Mouse (Mus musculus) bone marrow, adult 2 months (tissue): ENCODE results near the gene Tbx4. TPM values are rescaled to one million over a fixed set of nuclear protein-coding genes. Genes with fewer than 3 reads are reported as not detected.

Experiments
- H3K27ac ChIP-seq: fragments of 200-500 bp; 2 replicates; pipeline ENCODE4 v1.5.1; 2012; ENCODE audit warnings: low read depth, mild to moderate bottlenecking, control low read depth, inconsistent platforms, low read length; ENCODE audit not compliant: control insufficient read depth, poor library complexity, insufficient read depth
- H3K4me1 ChIP-seq: fragments of 200-500 bp; 2 replicates; pipeline ENCODE4 v1.6.1; 2011; ENCODE audit warnings: low read length; ENCODE audit not compliant: control insufficient read depth, insufficient read depth
- H3K4me3 ChIP-seq: fragments of 200-500 bp; replicated peaks from 2 replicates; pipeline ENCODE3; 2011; ENCODE audit warnings: mild to moderate bottlenecking, low read depth, low read length, control low read depth; ENCODE audit not compliant: control insufficient read depth
- CTCF ChIP-seq: fragments of 200-500 bp; IDR thresholded peaks from 2 replicates; pipeline ENCODE4 v1.5.1; 2011; ENCODE audit warnings: low read length, control low read depth; ENCODE audit not compliant: control insufficient read depth, insufficient read depth
- POLR2A ChIP-seq: fragments of 200-500 bp; IDR thresholded peaks from 2 replicates; pipeline ENCODE4 v1.6.1; 2011; ENCODE audit warnings: low read depth, mild to moderate bottlenecking, control low read depth, low read length, borderline replicate concordance; ENCODE audit not compliant: control insufficient read depth
- WGBS: fragments of 180-500 bp; shearing (Covaris S2); methylation state at CpG from one replicate; pipeline ENCODE4 v1.1.7; 2018; 5-methylcytosine and 5-hydroxymethylcytosine counted together
- polyA plus RNA-seq: library from polyadenylated mRNA; stranded (reverse); fragments of >200 nt; gene quantifications from 2 replicates; pipeline ENCODE4 v1.2.4, GENCODE M21; 2011; ENCODE audit warnings: low replicate concordance; ENCODE audit not compliant: missing spikeins, insufficient read depth, insufficient read length

Tbx4 gene
- polyA plus RNA-seq, 1 experiment, result not detected

- TF ChIP-seq CTCF, result no peak
- no peak for TF ChIP-seq POLR2A
- Histone ChIP-seq H3K4me3 (no peak overlapping the region), H3K4me1 (no peaks in the 10 kb centered on the region), H3K27ac (no peak overlapping the region)
- 31% methylated on average over 6 of the region's 6 CpGs for WGBS
These were observed 1.1 kb downstream of the Tbx4 start for GRCm38 (mm10) chr11:85887273-85887672.

GRCm38 (mm10) chr11:85887801-85888450 is 1.7 kb downstream of the Tbx4 start:
- no peaks in the 10 kb centered on the region for H3K4me1 ChIP-seq
- no peak overlapping the region for H3K4me3 ChIP-seq
- H3K27ac ChIP-seq, result no peak overlapping the region
- no peak for TF ChIP-seq POLR2A
- no peak for TF ChIP-seq CTCF
- 10% methylated on average over 17 of the region's 17 CpGs for WGBS

GRCm38 (mm10) chr11:85888451-85888961 is 2.3 kb downstream of the Tbx4 start:
- H3K27ac ChIP-seq, result no peak overlapping the region
- no peak for TF ChIP-seq CTCF
- TF ChIP-seq POLR2A, result no peak
- H3K4me3 ChIP-seq, result no peak overlapping the region
- WGBS, result 10% methylated on average over 26 of the region's 26 CpGs
- H3K4me1 ChIP-seq, result no peaks in the 10 kb centered on the region

- no peak overlapping the region for H3K27ac ChIP-seq
- no peak for TF ChIP-seq POLR2A
- no peak for TF ChIP-seq CTCF
- no peak overlapping the region for H3K4me3 ChIP-seq
- WGBS, result 57% methylated on average over 8 of the region's 8 CpGs
- no peaks in the 10 kb centered on the region for H3K4me1 ChIP-seq
These were observed 3.0 kb downstream of the Tbx4 start for GRCm38 (mm10) chr11:85889056-85889729.

- Histone ChIP-seq H3K27ac (no peak overlapping the region), H3K4me3 (no peak overlapping the region), H3K4me1 (no peaks in the 10 kb centered on the region)
- TF ChIP-seq CTCF (no peak), POLR2A (no peak)
- 15% methylated on average over 47 of the region's 47 CpGs for WGBS
These were observed 3.7 kb downstream of the Tbx4 start for GRCm38 (mm10) chr11:85889730-85890562.

- Histone ChIP-seq H3K4me3 (no peak overlapping the region), H3K27ac (no peak overlapping the region), H3K4me1 (no peaks in the 10 kb centered on the region)
- 11% methylated on average over 13 of the region's 13 CpGs for WGBS
- TF ChIP-seq POLR2A (no peak), CTCF (no peak)
These were observed 4.3 kb downstream of the Tbx4 start for GRCm38 (mm10) chr11:85890563-85890845.

- TF ChIP-seq CTCF (no peak), POLR2A (no peak)
- WGBS, result 12% methylated on average over 13 of the region's 13 CpGs
These were observed 4.9 kb downstream of the Tbx4 start for GRCm38 (mm10) chr11:85891010-85891691.

GRCm38 (mm10) chr11:85891692-85892040 is 5.4 kb downstream of the Tbx4 start:
- Histone ChIP-seq H3K27ac (no peak overlapping the region), H3K4me3 (no peak overlapping the region), H3K4me1 (no peaks in the 10 kb centered on the region)
- TF ChIP-seq CTCF, result no peak
- no peak for TF ChIP-seq POLR2A
- WGBS, result 10% methylated on average over 2 of the region's 2 CpGs

More at GRCm38 (mm10) chr11:85891010-85891691, 4.9 kb downstream of the Tbx4 start:
- H3K4me1 ChIP-seq, result no peaks in the 10 kb centered on the region
- H3K4me3 ChIP-seq, result no peak overlapping the region
- no peak overlapping the region for H3K27ac ChIP-seq
